Mouse (Mus musculus) liver, embryonic 11.5 days (tissue): ENCODE measurements around the gene Rdh19. TPM values are rescaled to one million over a fixed set of nuclear protein-coding genes. Genes with fewer than 3 reads are reported as not detected.

ENCODE experiments used
- ATAC-seq: fragments of 200-750 bp; cut with Nextera tagmentation; replicated peaks from 2 replicates; pipeline ENCODE4 v1.8.0; 2017; ENCODE audit warnings: moderate number of reproducible peaks, mild to moderate bottlenecking, moderate TSS enrichment, moderate library complexity; ENCODE audit not compliant: low FRiP score
- DNase-seq: peaks from one replicate; pipeline ENCODE4 v3.0.0-alpha.2; 2017; ENCODE audit warnings: low spot score
- H3K27ac ChIP-seq: fragments of 300-500 bp; sonication (generic); 2 replicates; pipeline ENCODE4 v1.5.1; 2014; ENCODE audit warnings: mild to moderate bottlenecking, low read depth, low read length, control low read depth
- H3K27me3 ChIP-seq: fragments of 300-500 bp; sonication (generic); replicated peaks from 2 replicates; pipeline ENCODE4 v1.6.1; 2014; ENCODE audit warnings: low read length, mixed read lengths; ENCODE audit not compliant: control insufficient read depth, insufficient read depth
- H3K36me3 ChIP-seq: fragments of 300-500 bp; sonication (generic); 2 replicates; pipeline ENCODE4 v1.6.1; 2014; ENCODE audit warnings: mild to moderate bottlenecking, low read length, moderate library complexity, mixed read lengths; ENCODE audit not compliant: control insufficient read depth, insufficient read depth
- H3K4me1 ChIP-seq: fragments of 300-500 bp; sonication (generic); replicated peaks from 2 replicates; pipeline ENCODE4 v1.6.1; 2014; ENCODE audit warnings: low read length, mixed read lengths; ENCODE audit not compliant: control insufficient read depth, insufficient read depth
- H3K4me2 ChIP-seq: fragments of 300-500 bp; sonication (generic); 2 replicates; pipeline ENCODE4 v1.6.1; 2014; ENCODE audit warnings: mild to moderate bottlenecking, control low read depth, moderate library complexity
- H3K4me3 ChIP-seq: fragments of 300-500 bp; sonication (generic); 2 replicates; pipeline ENCODE4 v1.5.1; 2014; ENCODE audit warnings: low read depth, low read length, control low read depth
- H3K9ac ChIP-seq: fragments of 300-500 bp; sonication (generic); 2 replicates; pipeline ENCODE4 v1.6.1; 2014; ENCODE audit warnings: low read depth, low read length, control low read depth
- H3K9me3 ChIP-seq: fragments of 300-500 bp; sonication (generic); 2 replicates; pipeline ENCODE4 v1.6.1; 2016; ENCODE audit warnings: low read length, inconsistent platforms, mixed read lengths; ENCODE audit not compliant: control insufficient read depth
- WGBS: fragments of 180-500 bp; shearing (Covaris S2); extraction: QIAGEN DNeasy Blood & Tissue Kit; methylation state at CpG from one replicate; pipeline ENCODE4 v1.1.7; 2014; 5-methylcytosine and 5-hydroxymethylcytosine counted together
- polyA plus RNA-seq: library from polyadenylated mRNA; unstranded; fragments of >200 nt; fragmentation: Nextera tagmentation; extraction: Ambion mirVana; gene quantifications from 2 replicates; pipeline ENCODE4 v1.2.1, GENCODE M21; 2014

Rdh19 gene
- polyA plus RNA-seq, 1 experiment from 2014 or later: not detected

DNA sequence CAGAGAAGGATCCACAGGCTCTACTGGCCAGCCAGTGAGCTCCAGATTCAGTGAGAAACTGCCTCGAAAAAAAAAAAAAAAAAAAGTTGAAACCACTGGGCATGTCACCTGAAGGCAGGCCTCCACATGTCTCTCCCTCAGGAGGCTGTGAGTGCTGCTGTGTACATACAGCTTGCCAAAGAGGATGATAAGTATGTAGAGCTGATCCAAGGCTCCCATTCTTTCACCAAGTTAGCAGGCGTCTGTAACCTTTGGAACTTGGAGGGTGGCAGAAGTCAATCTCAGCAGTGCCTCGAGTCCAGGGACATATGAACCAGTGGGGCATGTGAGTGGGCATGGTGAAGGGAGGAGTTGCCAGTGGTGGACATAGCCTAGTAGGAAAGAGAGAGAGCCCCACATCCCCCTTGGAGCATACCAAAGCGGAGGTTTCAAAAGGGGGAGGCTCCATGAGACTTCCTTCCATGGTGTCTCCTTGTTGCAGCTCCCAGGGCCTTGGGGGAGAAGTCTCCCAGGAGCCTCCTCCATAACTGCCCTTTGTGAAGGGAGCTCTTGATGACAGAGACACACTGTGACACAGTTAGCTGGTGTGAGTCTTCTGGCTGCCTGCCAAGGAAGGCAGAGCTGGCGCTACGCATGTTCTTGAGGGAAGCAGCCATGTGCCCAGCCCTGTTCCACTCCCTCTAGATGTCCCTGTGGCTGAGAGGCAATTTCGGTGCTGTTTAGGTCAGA, 55.2 kb downstream of the Rdh19 start:
- H3K4me2 ChIP-seq: no peak overlapping the region
- H3K9ac ChIP-seq: no peak overlapping the region
- no peaks in the 10 kb centered on the region for H3K36me3 ChIP-seq
- H3K9me3 ChIP-seq: no peaks in the 10 kb centered on the region
- H3K27me3 ChIP-seq: no peaks in the 10 kb centered on the region
- no peak overlapping the region for H3K4me3 ChIP-seq
- H3K27ac ChIP-seq: no peak overlapping the region
- H3K4me1 ChIP-seq: no peaks in the 10 kb centered on the region; the same call in 1 of the 2 replicates
- 77% methylated on average over 7 of the region's 7 CpGs for WGBS
- DNase-seq: no peak
- no peak for ATAC-seq

DNA sequence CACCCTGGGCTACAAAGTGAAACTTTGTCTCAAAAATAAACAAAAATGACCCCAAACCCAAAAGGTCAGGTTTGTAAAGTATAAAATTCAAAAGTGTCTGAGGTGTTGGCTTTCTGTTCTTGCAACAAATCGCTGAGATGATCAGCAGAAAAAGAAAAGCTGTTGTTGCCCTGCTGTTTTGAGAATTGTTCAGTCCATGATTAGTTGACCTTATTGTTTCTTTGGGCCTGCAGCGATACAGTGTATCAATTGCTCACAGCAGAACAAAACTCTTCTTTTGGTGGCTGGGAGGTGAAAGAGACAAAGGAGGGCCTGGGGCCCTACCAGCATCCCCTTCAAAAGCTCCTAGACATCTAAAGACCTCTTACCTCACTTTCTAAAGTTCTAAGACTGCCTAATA, 56.4 kb downstream of the Rdh19 start:
- no peaks in the 10 kb centered on the region; the same call in 1 of the 2 replicates for H3K4me1 ChIP-seq
- H3K4me3 ChIP-seq: no peak overlapping the region
- no peak overlapping the region for H3K4me2 ChIP-seq
- 77% methylated on average over 2 of the region's 2 CpGs for WGBS
- H3K36me3 ChIP-seq: no peaks in the 10 kb centered on the region
- H3K9ac ChIP-seq: no peak overlapping the region
- no peaks in the 10 kb centered on the region for H3K27me3 ChIP-seq
- no peak overlapping the region for H3K27ac ChIP-seq
- H3K9me3 ChIP-seq: no peaks in the 10 kb centered on the region
- ATAC-seq: no peak
- no peak for DNase-seq

DNA sequence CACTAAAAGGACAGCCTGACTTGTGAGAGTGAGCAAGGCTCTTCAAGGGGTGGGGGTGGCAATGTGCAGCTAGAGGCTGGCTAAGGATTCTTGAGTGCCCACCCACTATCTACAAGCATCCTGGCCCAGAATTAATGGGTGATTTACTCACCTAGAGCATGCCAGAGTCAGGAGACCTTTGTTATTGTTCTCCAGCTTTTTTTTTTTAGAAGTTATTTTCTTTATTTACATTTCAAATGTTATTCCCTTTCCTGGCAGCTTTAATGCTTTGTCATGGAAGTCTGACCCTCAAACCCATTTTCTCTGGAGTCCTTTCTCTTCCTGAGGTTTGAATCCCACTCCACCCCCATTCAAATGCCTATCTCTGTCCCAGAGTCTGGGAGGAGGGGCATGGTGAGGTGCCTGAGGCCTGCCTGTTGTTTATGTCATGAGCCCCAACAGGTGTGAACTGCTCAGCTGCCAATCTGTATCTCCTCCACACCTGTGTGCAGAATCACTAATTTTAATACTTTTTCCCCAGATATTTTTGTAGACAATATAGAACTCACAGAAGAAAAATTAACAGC, 57.7 kb downstream of the Rdh19 start:
- no peak overlapping the region for H3K4me2 ChIP-seq
- DNase-seq (no peak), ATAC-seq (no peak)
- H3K27ac ChIP-seq: no peak overlapping the region
- H3K27me3 ChIP-seq: no peaks in the 10 kb centered on the region
- no peak overlapping the region for H3K4me3 ChIP-seq
- no peak overlapping the region for H3K9ac ChIP-seq
- no peaks in the 10 kb centered on the region; the same call in 1 of the 2 replicates for H3K4me1 ChIP-seq
- H3K36me3 ChIP-seq: no peaks in the 10 kb centered on the region
- H3K9me3 ChIP-seq: no peaks in the 10 kb centered on the region

Other genes with a start within 250 kb of the Rdh19 start
- 35.7 and 36.8 TPM in 2 replicates for gene Lrp1, start 228.8 kb upstream of the Rdh19 start, polyA plus RNA-seq
- gene Stat6, start 206.9 kb upstream of the Rdh19 start, polyA plus RNA-seq: 28.7 TPM in 2 replicates
- gene Nemp1, start 183.0 kb upstream of the Rdh19 start, polyA plus RNA-seq: 10.5 and 11.2 TPM in 2 replicates
- 5.7 and 5.8 TPM in 2 replicates for gene Nab2, start 181.4 kb upstream of the Rdh19 start, polyA plus RNA-seq
- 0.14 TPM in 1 of 2 replicates, not detected in the other for gene Myo1a, start 144.8 kb upstream of the Rdh19 start, polyA plus RNA-seq
- 11.2 and 16.0 TPM in 2 replicates for gene Tac2, start 125.5 kb upstream of the Rdh19 start, polyA plus RNA-seq
- 2.6 and 2.8 TPM in 2 replicates for gene Zbtb39, start 110.4 kb upstream of the Rdh19 start, polyA plus RNA-seq
- 5.0 TPM in 2 replicates for gene Gpr182, start 98.2 kb upstream of the Rdh19 start, polyA plus RNA-seq
- 0.17 and 0.22 TPM in 2 replicates for gene Rdh1, start 90.2 kb upstream of the Rdh19 start, polyA plus RNA-seq
- 0.19 and 0.22 TPM in 2 replicates for gene Rdh16f1, start 90.1 kb upstream of the Rdh19 start, polyA plus RNA-seq
- gene Rdh9, start 73.5 kb upstream of the Rdh19 start, polyA plus RNA-seq: not detected in 2 replicates
- not detected in 2 replicates for gene Rdh16, start 48.8 kb upstream of the Rdh19 start, polyA plus RNA-seq
- gene Rdh16f2, start 16.5 kb downstream of the Rdh19 start, polyA plus RNA-seq: not detected in 2 replicates
- 0.14 TPM in 1 of 2 replicates, not detected in the other for gene Rdh7, start 38.9 kb downstream of the Rdh19 start, polyA plus RNA-seq
- gene Sdr9c7, start 48.6 kb downstream of the Rdh19 start, polyA plus RNA-seq: not detected in 2 replicates
- not detected in 2 replicates for gene Hsd17b6, start 157.7 kb downstream of the Rdh19 start, polyA plus RNA-seq
- gene Prim1, start 165.2 kb downstream of the Rdh19 start, polyA plus RNA-seq: 106 and 112 TPM in 2 replicates
- 1,053 and 1,054 TPM in 2 replicates for gene Naca, start 185.6 kb downstream of the Rdh19 start, polyA plus RNA-seq
- gene Ptges3, start 209.0 kb downstream of the Rdh19 start, polyA plus RNA-seq: 527 and 567 TPM in 2 replicates
- gene Atp5b, start 233.3 kb downstream of the Rdh19 start, polyA plus RNA-seq: 2,564 and 2,777 TPM in 2 replicates
- gene Baz2a, start 241.6 kb downstream of the Rdh19 start, polyA plus RNA-seq: 11.1 and 13.0 TPM in 2 replicates